Mouse (Mus musculus) urinary bladder, postnatal 0 days (tissue): Measurements from ENCODE around the gene I830077J02Rik. TPM values are rescaled to one million over a fixed set of nuclear protein-coding genes. Genes with fewer than 3 reads are reported as not detected.

Source experiments
- polyA plus RNA-seq: library from polyadenylated mRNA; unstranded; fragments of >200 nt; fragmentation: Nextera tagmentation; extraction: Ambion mirVana; gene quantifications from 2 replicates; pipeline ENCODE4 v1.2.1, GENCODE M21; 2015

I830077J02Rik gene
- polyA plus RNA-seq, result 0.37 and 0.91 TPM in 2 replicates

DNA sequence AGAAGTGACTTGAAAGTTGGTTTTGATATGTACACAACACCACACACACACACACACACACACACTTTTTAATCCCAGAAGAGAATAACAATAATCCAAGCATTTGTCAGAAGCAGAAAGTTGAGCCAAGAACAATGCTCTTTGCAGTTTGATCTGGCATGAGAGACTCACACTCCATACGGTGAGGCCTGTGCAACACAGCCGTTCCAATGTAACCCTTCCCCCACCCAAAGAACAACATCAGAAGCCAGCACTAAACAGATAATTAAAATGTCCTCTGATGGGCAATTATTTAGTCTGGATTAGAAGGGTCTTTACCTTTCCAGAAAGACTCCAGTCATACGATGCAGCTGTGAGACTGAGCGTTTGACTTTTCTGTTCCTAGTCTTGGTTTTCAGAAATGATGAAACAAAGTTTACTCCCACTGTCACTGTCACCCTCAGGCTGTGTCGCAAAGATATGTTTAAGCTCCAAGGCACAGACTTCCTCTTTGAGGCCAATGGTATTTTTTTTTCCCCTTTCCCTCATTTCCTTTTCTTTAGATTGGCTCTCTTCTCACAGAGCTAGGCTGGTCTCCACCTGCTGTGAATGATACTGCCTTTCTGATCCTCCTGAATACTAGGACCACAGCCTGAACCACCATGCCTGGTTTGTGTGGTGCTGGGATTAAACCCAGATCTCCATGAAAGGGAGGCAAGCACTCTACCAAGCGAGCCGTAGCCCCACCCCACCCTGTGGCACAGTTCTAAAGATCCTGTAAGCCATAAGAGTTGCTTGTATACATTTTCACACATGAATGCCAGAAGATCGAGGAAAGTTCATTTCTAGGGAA, at the start of gene I830077J02Rik:
Gene I830077J02Rik (minus strand): TSS at position 425 of the 832 bp plus-strand sequence.

DNA sequence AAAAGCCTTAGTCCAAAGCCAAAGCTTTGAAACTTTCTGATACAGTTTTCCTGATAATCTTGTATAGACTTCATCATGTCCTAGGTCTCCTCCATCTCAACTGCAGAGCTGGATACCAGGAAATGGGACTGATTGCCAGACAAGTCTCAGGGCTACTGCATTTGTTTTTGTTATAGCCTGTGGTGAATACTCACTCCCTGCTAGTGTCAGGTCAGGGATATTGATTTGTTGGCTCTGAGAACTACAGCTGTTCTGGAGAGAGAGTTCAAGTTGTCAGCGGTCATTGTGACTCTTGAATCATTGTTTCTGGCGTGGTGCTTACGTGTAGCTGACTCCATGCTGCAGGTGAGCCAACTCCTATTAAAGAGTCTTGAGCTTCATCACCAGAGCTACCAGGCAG, 40.9 kb upstream of the I830077J02Rik start, which contains the start of gene Ovgp1:
Gene Ovgp1 (plus strand): TSS at position 301 of the 400 bp plus-strand sequence.

DNA sequence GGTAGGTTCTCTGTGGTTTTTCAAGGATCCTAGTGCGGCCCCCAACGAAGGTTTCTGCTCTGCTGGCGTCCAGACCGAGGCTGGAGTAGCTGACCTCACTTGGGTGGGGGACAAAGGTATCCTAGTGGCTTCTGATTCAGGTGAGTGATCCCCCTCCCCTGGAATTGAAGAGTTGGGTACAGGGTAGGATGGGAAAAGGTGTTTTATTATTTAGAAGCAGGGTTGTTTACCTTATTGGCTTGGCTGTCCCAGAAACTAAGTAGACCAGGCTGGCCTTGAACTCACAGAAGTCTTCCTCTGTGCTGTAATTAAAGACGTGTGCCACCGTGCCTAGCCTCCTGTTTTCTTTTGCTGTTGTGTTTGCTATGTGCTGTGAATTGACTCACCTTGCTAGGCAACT, 27.5 kb upstream of the I830077J02Rik start, which contains the start of gene Atp5f1:
Gene Atp5f1 (minus strand): TSS at position 101 of the 400 bp plus-strand sequence.

DNA sequence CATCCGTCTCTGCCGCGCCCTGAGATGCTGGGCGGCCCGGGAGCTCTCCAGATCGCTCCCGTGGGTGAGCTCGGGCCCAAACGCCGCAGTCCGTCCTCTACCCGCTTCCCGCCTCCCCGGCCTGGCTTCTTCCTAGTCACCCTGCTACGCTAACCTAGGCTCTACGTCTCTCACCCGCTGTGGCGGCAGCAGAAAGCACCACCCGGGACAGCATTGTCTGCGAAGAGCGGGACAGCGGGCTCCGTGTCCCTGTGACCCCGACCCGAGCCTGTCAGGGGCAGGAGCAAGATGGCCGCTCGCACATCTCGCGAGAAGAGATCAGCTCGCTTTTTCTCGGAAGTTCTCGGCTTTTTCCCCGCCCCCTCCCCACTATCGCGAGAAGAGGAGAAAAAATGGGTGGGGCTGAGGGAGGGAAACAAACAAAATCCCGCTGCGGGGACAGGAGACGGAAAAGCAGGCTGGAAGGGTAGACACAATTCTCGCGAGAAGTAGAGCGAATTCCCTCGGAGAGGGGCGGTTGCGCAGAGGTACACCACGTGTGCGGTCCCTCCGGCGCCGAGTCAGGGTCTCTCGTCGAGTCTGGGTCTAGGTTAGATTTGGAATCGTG, 26.6 kb upstream of the I830077J02Rik start, which contains the start of gene Wdr77:
Gene Wdr77 (plus strand): TSS at position 396 of the 607 bp plus-strand sequence.

Other genes with a start within 250 kb of the I830077J02Rik start
- 11.0 and 12.0 TPM in 2 replicates for gene Ddx20, start 245.1 kb downstream of the I830077J02Rik start, polyA plus RNA-seq
- gene Inka2, start 228.1 kb downstream of the I830077J02Rik start, polyA plus RNA-seq, result 5.3 and 5.9 TPM in 2 replicates
- 316 and 374 TPM in 2 replicates for gene Rap1a, start 131.3 kb downstream of the I830077J02Rik start, polyA plus RNA-seq
- gene Adora3, start 61.8 kb downstream of the I830077J02Rik start, polyA plus RNA-seq, result 0.23 and 0.81 TPM in 2 replicates
- not detected in 2 replicates for gene Tmigd3, start 61.8 kb downstream of the I830077J02Rik start, polyA plus RNA-seq
- gene Wdr77, start 26.7 kb upstream of the I830077J02Rik start, polyA plus RNA-seq, result 69.8 and 71.3 TPM in 2 replicates
- gene Atp5f1, start 27.4 kb upstream of the I830077J02Rik start, polyA plus RNA-seq, result 363 and 394 TPM in 2 replicates
- 0.30 and 0.58 TPM in 2 replicates for gene Ovgp1, start 41.0 kb upstream of the I830077J02Rik start, polyA plus RNA-seq
- not detected in 2 replicates for gene Pifo, start 82.0 kb upstream of the I830077J02Rik start, polyA plus RNA-seq
- gene Chil5, start 100.2 kb upstream of the I830077J02Rik start, polyA plus RNA-seq, result 0.17 and 0.39 TPM in 2 replicates
- not detected in 2 replicates for gene Chia1, start 180.6 kb upstream of the I830077J02Rik start, polyA plus RNA-seq
- 0.31 and 0.76 TPM in 2 replicates for gene Chil3, start 234.9 kb upstream of the I830077J02Rik start, polyA plus RNA-seq